Mouse (Mus musculus): ENCODE measurements around the gene Prl8a9. TPM values are rescaled to one million over a fixed set of nuclear protein-coding genes. Genes with fewer than 3 reads are reported as not detected.

Gene Prl8a9
- total RNA-seq (2021): not detected
- long read RNA-seq, experiment 1: 0 reads
- long read RNA-seq, experiment 2: 0 reads

GRCm38 (mm10) chr13:27564506-27564905 lies at the start of gene Prl8a9:
Prl8a9 (minus strand) TSS chr13:27564606.
- no peak within 1 kb of the TSS for H3K4me3 ChIP-seq
- H3K27ac ChIP-seq: no peak within 1 kb of the TSS
- TF ChIP-seq CTCF (IDR thresholded peaks at IDR 0.05): no peak
- intact Hi-C loops (cut with DNase I): no loop called here
- no peak for DNase-seq (ENCODE audit: extremely low spot score in 1 of 2, low spot score in 2 of 2)

GRCm38 (mm10) chr13:27610482-27610881 lies 46.1 kb upstream of the Prl8a9 start, which contains the start of gene Prl7b1:
Prl7b1 (minus strand) TSS chr13:27610582.
- DNase-seq (ENCODE audit: extremely low spot score in 1 of 2, low spot score in 2 of 2): no peak
- TF ChIP-seq CTCF (IDR thresholded peaks at IDR 0.05): no peak
- intact Hi-C loops (cut with DNase I): no loop called here
- Histone ChIP-seq H3K27ac (no peak within 1 kb of the TSS), H3K4me3 (no peak within 1 kb of the TSS)

DNA sequence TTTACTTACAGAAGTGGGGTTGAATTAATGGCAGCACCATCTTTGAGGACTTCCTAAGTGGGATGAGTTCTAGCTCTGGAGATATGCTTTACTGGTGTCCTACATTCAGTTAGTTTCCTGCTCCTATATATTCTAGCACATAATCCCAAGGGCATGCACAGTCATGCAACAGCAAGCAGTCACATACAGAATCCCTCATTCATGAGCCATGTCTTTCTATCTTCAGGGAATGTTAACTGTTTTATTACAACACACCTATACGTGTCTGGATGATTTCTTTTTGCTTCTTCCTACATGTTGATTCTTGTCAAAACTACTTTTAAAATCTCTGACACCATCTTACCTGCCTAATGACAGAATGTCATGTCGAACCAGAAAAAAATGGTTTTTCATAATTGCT lies 17.7 kb upstream of the Prl8a9 start, which contains the start of gene Prl8a1:
TSS of gene Prl8a1 (minus strand) at position 101 of the 400 bp plus-strand sequence.
- DNase-seq (ENCODE audit: extremely low spot score in 1 of 2, low spot score in 2 of 2): no peak
- intact Hi-C loops (cut with DNase I): no loop called here
- H3K4me3 ChIP-seq: no peak within 1 kb of the TSS
- no peak for TF ChIP-seq CTCF (IDR thresholded peaks at IDR 0.05)
- H3K27ac ChIP-seq: no peak within 1 kb of the TSS

DNA sequence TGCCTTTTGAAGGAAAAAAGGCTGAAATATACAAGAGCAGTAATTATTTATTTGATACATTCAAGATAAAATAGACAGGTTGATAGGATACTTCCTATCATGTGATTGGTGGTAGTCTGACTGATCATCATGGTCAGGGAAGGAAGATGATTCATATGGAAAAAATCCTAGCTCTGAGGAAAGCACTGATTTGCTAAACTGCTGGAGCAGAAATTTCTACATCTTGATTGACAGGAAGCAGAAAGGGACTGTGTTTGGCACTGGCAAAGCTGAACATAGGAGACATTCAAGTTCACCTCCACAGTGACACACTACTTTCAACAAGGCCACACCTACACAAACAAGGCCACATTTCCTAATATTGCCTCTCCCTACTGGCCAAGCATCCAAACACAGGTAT lies 11.1 kb downstream of the Prl8a9 start:
- no peak for TF ChIP-seq CTCF (IDR thresholded peaks at IDR 0.05)
- DNase-seq (ENCODE audit: extremely low spot score in 1 of 2, low spot score in 2 of 2): no peak
- H3K27ac ChIP-seq: no peak overlapping the region
- H3K4me3 ChIP-seq: no peak overlapping the region
- intact Hi-C loops (cut with DNase I): no loop called here

GRCm38 (mm10) chr13:27523156-27523555 lies 41.2 kb downstream of the Prl8a9 start:
- Histone ChIP-seq H3K4me3 (no peak overlapping the region), H3K27ac (no peak overlapping the region)
- intact Hi-C loops (cut with DNase I): no loop called here
- TF ChIP-seq CTCF (IDR thresholded peaks at IDR 0.05): no peak
- no peak for DNase-seq (ENCODE audit: extremely low spot score in 1 of 2, low spot score in 2 of 2)

- Histone ChIP-seq H3K4me3 (no peak within 1 kb of the TSS), H3K27ac (no peak within 1 kb of the TSS)
- no peak for DNase-seq (ENCODE audit: extremely low spot score in 1 of 2, low spot score in 2 of 2)
- intact Hi-C loops (cut with DNase I): no loop called here
- TF ChIP-seq CTCF (IDR thresholded peaks at IDR 0.05): no peak
These were observed 51.3 kb downstream of the Prl8a9 start, which contains the start of gene Prl8a8 for GRCm38 (mm10) chr13:27513117-27513516. Prl8a8 (minus strand) TSS chr13:27513217.

Other genes starting within 250 kb of the Prl8a9 start
- gene Prl8a2, start 218.9 kb downstream of the Prl8a9 start, total RNA-seq (2021): not detected
- gene Prl2b1, start 173.8 kb downstream of the Prl8a9 start, total RNA-seq (2021): not detected
- gene Prl8a6, start 125.9 kb downstream of the Prl8a9 start, total RNA-seq (2021): not detected
- not detected for gene Prl8a8, start 51.4 kb downstream of the Prl8a9 start, total RNA-seq (2021)
- gene Prl8a1, start 17.6 kb upstream of the Prl8a9 start, total RNA-seq (2021): not detected
- gene Prl7b1, start 46.0 kb upstream of the Prl8a9 start, total RNA-seq (2021): not detected
- gene Prl7a1, start 77.9 kb upstream of the Prl8a9 start, total RNA-seq (2021): not detected
- not detected for gene Prl7a2, start 103.4 kb upstream of the Prl8a9 start, total RNA-seq (2021)
- gene Prl7d1, start 152.1 kb upstream of the Prl8a9 start, total RNA-seq (2021): not detected
- gene Prl7c1, start 216.2 kb upstream of the Prl8a9 start, total RNA-seq (2021): not detected
- not detected for gene Prl2a1, start 237.0 kb upstream of the Prl8a9 start, total RNA-seq (2021)